Mouse (Mus musculus): ENCODE data around the gene Pitpnm2.

- TF ChIP-seq CTCF (IDR thresholded peaks at IDR 0.05; ENCODE audit: low read depth, low read length), result no peak
- no peak for TF ChIP-seq GATA1 (IDR thresholded peaks at IDR 0.05; ENCODE audit: borderline replicate concordance, low read length)
- TF ChIP-seq POLR2AphosphoS5 (IDR thresholded peaks at IDR 0.05; ENCODE audit: insufficient replicate concordance, low read depth, low read length), result no peak
- TF ChIP-seq TAL1 (conservative IDR thresholded peaks at IDR 0.05; ENCODE audit: low read depth, low read length), result no peak
These were observed 38.3 kb downstream of the Pitpnm2 start for GRCm38 (mm10) chr5:124211234-124211633.

All from G1E (cell line).